Mouse (Mus musculus) urinary bladder, postnatal 4 days (tissue): Measurements from ENCODE around the gene Acer1.
"Not testable (repeated sequence)": the region's sequence is repeated elsewhere in the genome, so short reads cannot be mapped to it uniquely, and the experiment has no call there.

ENCODE experiments used
- DNase-seq, 2 experiments: peaks; one replicate each; pipeline ENCODE4 v3.0.0; 2021 to 2022; ENCODE audit warnings: low spot score in 2 of 2

The Acer1 gene

DNA sequence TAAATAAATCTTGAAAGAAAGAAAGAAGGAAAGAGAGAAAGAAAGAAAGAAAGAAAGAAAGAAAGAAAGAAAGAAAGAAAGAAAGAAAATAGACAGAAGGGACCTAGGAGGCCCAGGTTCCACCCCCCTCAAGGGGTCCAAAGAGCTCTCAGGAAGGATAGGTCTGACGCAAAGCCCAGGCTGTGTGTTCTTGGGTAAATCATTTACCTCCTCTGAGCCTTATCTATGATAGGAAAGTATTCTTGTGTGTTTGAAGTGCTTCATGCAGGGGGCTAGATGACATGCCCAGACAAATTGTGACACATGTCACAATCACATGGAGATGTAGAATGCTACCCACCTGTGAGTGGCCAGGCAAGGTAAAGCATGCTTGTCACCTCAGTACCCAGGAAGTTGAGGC is 29.3 kb downstream of the Acer1 start:
- DNase-seq, result no peak

DNA sequence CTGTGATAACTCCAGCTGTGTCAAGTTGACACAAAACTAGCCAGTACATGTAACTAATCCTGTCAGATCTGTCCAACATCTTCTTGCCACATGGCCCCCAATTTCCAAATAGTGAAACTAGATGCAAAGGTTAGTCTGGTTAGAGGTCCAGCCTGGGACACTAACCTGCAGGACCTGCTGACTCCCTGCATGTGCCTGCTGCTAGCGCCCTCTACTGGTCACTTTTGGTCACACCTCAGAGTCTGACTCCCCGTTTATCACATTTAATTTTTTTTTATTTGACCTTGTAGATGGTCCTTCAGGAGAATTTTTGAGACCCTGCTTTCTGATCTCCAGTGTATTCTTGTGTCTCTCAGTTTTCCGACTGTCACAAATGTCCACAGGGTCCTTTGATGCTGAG is 31.0 kb downstream of the Acer1 start:
- peak in 1 of 2 experiments; percentile 64 for DNase-seq

DNA sequence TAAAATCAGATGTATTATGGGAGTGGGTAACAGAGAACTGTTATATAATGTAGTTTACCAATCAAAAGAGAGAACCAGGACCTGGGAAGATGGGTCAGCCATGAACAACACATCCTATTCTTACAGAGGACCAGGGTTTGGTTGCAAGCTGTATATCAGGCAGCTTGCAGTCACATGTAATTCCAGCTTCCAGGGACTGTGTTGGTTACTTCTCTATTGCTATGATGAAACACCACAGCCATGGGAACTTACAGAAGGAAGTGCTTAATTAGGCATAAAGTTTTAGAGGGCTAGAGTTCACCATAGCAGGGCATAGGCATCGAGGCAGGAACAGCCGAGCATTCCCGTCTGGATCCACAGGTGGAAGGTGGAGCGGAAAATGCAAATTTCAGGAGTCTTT is 43.2 kb downstream of the Acer1 start:
- DNase-seq, result no peak

GRCm38 (mm10) chr17:56936731-56937130 is 45.2 kb downstream of the Acer1 start:
- no peak for DNase-seq

DNA sequence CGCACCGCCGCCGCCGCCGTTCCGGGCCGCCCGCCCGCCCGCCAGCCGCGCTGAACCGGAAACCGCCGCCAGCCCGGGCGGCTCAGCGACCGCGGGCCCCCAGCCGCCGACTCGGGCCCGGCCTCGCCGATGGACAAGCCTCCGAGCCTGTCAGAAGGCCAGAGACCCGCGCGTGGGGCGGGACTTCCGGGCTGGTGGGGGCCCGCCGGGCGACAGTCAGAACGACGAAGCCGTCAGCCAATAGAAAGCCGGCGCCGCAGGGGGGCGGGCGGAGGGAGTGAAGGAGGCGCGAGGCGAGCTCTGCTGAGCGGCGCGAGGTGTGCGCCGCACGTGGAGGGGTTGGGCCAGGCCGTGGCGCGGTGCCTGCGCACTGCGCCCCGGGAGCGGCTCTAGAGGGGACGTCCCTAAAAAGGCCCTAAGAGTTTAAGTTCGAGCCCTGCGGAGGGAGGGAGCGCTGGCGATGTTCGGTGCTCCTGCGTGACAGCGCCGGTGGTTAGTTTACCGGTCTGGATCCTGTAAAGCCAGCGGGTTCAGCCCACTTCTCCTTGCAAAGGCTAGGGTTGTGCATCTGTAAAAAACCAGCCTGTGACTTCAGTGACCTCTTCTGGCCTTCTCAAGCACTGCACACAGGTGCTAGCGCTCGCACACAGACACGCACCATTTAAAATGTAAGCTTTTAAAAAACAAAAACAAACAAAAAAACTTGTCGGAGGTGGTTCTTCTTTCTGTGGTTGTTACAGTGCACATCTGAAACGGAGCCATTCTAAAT is 46.4 kb downstream of the Acer1 start, which contains the start of gene Mllt1:
Gene Mllt1, minus strand, starts transcription at position 53 of the 769 bp plus-strand sequence.
- peak; percentile 99 for DNase-seq

DNA sequence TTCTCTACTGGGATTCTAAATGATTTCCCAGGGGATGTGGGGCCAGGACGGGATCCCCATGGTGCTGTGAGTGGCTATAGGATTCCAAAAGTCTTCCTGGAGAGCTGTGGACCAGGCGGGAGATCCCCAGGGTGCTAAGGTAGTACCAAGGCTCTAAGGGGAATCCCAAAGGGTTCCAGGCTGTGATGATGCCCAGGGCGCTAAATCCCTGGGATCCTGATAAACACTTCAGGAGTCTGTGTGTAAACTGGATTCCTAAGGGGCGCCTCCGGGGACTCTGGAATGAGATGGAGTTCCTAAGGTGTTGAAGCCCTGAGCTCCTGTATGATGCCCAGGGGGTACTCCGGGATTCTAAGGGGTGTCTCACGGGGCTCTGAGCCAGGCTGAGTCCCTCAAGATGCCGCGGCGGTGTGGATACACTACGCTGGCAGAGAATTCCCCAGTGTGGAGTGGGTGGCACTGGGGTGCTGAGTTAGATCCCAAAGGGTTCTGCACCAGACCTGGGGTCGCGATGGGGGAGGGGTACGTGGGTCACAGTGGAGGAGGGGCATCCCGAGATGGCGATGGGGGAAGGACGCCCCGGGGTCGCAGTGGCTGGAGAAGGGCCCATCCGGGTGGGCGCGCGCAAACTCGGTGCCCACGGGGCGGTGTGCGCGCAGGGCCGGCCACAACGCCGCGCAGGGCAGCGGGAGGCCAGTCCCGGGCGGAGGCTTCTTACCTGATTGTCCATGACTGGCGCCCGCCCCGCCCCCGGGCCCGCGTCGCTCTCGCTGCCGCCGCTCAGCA is 47.2 kb downstream of the Acer1 start:
- no peak for DNase-seq

DNA sequence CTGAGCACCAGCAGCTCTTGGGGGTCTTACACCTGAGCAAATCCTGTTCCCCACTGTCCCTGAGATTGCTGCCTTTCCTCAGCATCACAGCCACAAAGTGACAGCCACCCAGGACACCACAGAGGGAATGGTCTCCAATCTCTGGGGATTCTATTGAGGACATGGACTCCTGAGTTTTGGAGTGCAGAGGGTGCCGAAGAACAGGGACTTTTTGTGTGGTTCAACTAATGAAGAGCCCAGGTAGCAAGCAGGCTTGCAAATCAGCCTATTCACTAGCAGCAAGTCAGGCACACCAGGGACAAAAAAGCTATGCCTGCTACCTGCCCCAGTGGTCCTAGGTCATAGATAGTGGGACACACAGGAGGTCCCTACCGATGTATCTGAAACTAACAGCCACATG is 48.5 kb downstream of the Acer1 start:
- DNase-seq, result no peak

GRCm38 (mm10) chr17:56930026-56930425 is 51.9 kb downstream of the Acer1 start:
- DNase-seq, result no peak

DNA sequence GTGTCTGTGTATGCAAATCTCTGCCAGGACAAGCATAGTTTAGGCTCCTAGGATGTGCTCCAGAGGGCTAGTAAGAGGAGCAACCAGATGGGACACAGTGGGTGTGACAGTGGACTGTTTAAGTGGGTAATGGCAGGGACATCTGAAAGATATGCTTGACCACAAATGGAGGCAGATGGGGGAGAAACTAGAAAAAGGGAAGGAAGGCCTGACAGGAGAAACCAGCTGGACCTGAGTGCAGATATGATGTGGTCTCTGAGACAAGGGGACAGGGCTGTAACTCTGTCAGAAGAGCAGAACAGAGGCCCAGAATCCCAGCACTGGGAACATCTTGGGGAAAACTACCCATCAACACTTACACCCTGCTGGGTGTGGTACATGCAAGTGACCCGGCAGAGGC is 52.4 kb downstream of the Acer1 start:
- no peak for DNase-seq

DNA sequence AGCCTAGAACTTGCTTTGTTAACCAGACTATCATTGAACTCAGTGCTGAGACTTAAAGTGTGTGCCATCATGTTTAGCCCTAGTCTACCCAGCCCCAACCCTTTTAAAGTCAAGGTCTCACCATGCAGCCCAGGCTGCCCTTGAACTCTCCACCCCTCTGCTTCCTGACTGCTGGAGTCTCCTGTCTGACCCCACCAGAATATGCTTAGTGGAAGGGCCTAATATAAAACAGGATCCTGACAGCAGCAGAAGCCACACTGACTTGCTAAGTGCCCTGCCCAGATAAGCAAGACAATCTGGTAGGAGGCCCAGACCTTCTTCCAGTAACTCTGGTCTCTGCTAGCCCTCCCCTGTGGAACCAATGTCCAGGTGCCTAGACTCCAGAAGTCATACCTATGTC is 52.8 kb downstream of the Acer1 start:
- DNase-seq, result no peak

- DNase-seq, result no peak
Observed at GRCm38 (mm10) chr17:56925998-56926397, 55.9 kb downstream of the Acer1 start.

GRCm38 (mm10) chr17:56919725-56920124 is 62.2 kb downstream of the Acer1 start:
- DNase-seq, result no peak

GRCm38 (mm10) chr17:56917166-56917565 is 64.8 kb downstream of the Acer1 start:
- no peak for DNase-seq

GRCm38 (mm10) chr17:56913444-56913843 is 68.5 kb downstream of the Acer1 start:
- no peak for DNase-seq

- no peak for DNase-seq
Observed at GRCm38 (mm10) chr17:56913023-56913422, 68.9 kb downstream of the Acer1 start.

GRCm38 (mm10) chr17:56909764-56910163 is 72.2 kb downstream of the Acer1 start:
- not testable (repeated sequence) for DNase-seq

GRCm38 (mm10) chr17:56907887-56908286 is 74.0 kb downstream of the Acer1 start:
- no peak for DNase-seq

- peak; percentile 61 to 81 for DNase-seq
Observed at GRCm38 (mm10) chr17:56907096-56907495, 74.8 kb downstream of the Acer1 start.

- DNase-seq, result no peak
Observed at GRCm38 (mm10) chr17:56906166-56906565, 75.8 kb downstream of the Acer1 start.
